Mouse (Mus musculus) thymus, postnatal 14 days (tissue): ENCODE measurements around the gene Rnf130.

Source experiments
- DNase-seq: peaks from one replicate; pipeline ENCODE4 v3.0.0; 2021

Rnf130 gene

DNA sequence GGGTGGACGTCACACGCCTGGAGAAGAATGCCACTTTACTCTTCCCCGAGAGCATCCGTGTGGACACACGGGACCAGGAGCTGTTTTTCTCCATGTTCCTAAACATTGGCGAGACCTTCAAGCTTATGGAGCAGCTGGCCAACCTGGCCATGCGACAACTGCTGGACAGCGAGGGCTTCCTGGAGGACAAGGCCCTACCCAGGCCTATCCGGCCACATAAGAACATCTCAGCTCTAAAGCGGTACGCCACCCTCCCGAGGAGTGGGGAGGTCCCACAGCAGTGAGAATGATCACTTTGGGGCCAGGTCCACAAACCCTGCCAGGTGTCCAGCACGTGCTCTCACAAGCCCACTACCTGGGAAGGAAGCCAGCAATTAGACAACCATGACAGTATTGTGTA lies 121.0 kb downstream of the Rnf130 start:
- no peak for DNase-seq

GRCm38 (mm10) chr11:50147267-50147957 lies 122.3 kb downstream of the Rnf130 start:
- DNase-seq = no peak

- DNase-seq = no peak
These were observed 122.9 kb downstream of the Rnf130 start for GRCm38 (mm10) chr11:50147958-50148476.

GRCm38 (mm10) chr11:50149200-50149599 lies 124.1 kb downstream of the Rnf130 start:
- DNase-seq = no peak

DNA sequence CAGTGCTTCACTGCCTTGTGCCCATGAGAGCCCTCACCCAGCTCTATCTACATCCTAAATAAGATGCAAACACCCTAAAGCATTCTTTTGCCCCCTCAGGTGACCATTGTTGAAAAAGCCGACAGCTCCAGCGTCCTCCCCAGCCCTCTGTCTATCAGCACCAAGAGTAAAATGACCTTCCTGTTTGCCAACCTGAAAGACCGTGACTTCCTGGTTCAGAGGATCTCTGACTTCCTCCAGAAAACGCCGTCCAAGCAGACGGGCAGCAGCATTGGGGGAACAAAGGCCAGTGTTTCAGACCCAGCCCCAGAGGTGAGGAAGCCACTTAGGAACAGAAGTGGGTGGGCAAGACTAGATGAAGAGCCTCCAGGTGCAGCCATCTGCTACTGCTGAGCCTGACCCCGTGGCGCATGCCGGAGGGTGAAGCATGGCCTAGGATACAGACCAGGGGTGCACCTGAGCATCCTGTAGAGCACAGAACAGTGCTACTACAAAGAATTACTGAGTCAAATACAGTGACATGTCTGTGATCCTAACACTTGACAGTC lies 124.5 kb downstream of the Rnf130 start:
- DNase-seq = no peak

DNA sequence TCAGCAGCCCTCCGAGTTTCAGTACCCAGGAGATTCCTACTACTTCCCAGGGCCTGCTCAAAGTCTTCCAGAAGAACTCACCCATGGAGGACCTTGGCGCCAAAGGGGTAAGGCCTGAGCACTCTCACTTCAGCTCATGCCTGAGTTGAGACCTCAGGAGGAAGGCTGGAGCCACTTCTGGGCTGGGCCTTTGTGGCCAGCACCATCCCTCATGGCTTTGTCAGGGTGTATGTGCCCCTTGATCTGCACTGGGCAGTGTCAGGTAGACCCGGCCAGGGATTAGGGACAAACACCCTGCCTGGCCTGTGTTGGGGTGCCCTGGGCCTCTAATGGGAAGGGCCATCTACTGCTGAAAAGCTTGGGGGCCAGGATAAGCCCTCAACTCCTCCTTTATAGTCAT lies 126.2 kb downstream of the Rnf130 start:
- DNase-seq = no peak

DNA sequence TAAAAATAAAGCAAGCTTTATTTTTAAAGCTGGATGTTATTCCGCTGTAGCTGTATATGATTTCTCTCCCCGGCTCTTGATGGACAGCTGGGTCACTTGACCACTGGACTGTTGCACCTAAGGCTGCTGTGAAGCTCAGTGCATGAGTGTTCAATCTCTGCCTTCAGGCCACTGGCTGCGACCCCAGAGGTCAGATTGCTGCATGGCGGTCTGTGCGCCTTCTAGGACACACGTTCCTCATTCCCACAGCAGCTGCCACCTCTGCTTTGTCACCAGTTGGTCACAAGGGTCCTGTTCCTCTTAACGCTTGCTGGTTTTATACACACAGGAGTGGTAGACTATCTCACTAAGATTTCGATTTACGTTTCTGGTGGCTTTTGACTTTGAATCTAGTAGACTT lies 129.0 kb downstream of the Rnf130 start:
- DNase-seq = no peak
